In the genomic region with DNA sequence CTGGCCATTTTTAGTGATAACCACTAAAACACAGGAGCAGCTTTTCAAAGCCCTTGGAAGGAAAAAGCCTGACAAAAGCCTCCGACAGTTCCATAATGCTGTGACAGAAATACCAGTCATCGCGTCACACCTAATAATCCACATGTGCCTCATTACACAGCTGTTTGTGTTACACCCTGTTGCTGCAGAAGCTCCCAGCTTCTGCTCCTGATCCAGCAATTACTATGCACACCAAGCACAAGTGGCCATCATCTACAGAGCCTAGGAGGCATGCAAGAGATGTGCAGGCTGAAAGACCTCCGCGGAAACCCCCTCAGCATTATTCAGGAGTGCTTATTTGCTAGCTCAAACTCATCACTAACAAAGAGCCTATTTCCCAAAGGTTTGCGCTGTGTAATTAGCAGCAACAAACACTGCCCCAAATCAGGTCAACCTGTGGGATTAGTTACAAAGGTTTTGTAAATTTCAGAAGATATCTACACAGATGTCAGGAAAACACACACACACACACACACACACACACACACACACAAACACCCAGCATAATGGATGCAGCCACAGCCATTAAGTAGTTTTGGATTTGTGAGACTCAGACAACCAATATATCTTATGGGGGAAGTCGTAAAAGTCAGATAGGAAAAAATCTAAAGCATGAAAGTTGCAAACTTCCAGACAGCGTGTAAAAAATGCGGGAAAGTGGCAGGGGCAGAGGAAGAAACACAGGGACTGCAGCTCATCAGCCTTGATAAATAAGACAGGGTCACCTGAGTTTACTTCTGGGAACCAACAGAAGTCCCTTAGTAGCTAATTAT, we compare ENCODE assay signal across 16 mouse cellular contexts.
A peak's percentile ranks its signal among the peaks of the same experiment; 100 is the strongest.
DNase-seq lines count a peak whose midpoint lies in the region; ATAC-seq lines count a peak whose summit lies in the region.
"Had no signal": no experiment of that assay in that cellular context is flagged by ENCODE, and none has a peak within 500 bp of the region (broad histone marks: within the 10 kb centered on the region; RNA-seq: fewer than 3 reads in every experiment).

No protein-coding gene starts in this region.

- H3K4me1 ChIP-seq in forebrain, embryonic 14.5 days (ENCODE audit: control insufficient read depth, insufficient read depth, low read length) = peaks cover 12% of the 10 kb centered on the region; the same call in 1 of the 2 replicates
- peaks cover 7% of the 10 kb centered on the region; the same call in 1 of the 2 replicates for H3K4me1 ChIP-seq in forebrain, embryonic 16.5 days (replicated peaks; ENCODE audit: control insufficient read depth, insufficient read depth, low read length)
- H3K4me1 ChIP-seq in embryonic facial prominence, embryonic 14.5 days (ENCODE audit: control insufficient read depth, insufficient read depth, low read length) = peaks cover 15% of the 10 kb centered on the region
- peaks cover 47% of the 10 kb centered on the region for H3K4me1 ChIP-seq in midbrain, embryonic 13.5 days (replicated peaks)

- ATAC-seq in forebrain, embryonic 14.5 days = peak; percentile 45
- ATAC-seq in forebrain, embryonic 16.5 days = no peak
- ATAC-seq in embryonic facial prominence, embryonic 14.5 days (ENCODE audit: low read depth) = peak; percentile 31; the same call in 1 of the 2 replicates
- 0 out of 2 replicates have a peak, but pooled peaks have one; percentile 49 for ATAC-seq in midbrain, embryonic 13.5 days

- 0 out of 2 replicates have a peak overlapping the region, but pooled peaks have one; percentile 17 for H3K9ac ChIP-seq in forebrain, embryonic 14.5 days (ENCODE audit: low read length)
- no peak overlapping the region for H3K9ac ChIP-seq in forebrain, embryonic 16.5 days (replicated peaks; ENCODE audit: low read depth, low read length)
- H3K9ac ChIP-seq in embryonic facial prominence, embryonic 14.5 days (ENCODE audit: low read depth, low read length) = no peak overlapping the region
- no peak overlapping the region for H3K9ac ChIP-seq in midbrain, embryonic 13.5 days (replicated peaks)
- H3K9ac ChIP-seq: embryonic facial prominence, embryonic 12.5 days; heart, embryonic 13.5 days; liver, embryonic 14.5 days had no signal

- H3K9me3 ChIP-seq in forebrain, embryonic 14.5 days (replicated peaks; ENCODE audit: control insufficient read depth, low read length) = no peaks in the 10 kb centered on the region
- H3K9me3 ChIP-seq in forebrain, embryonic 16.5 days (ENCODE audit: control insufficient read depth, low read length) = no peaks in the 10 kb centered on the region
- 0 out of 2 replicates have a peak, but pooled peaks cover 3% of the 10 kb centered on the region for H3K9me3 ChIP-seq in embryonic facial prominence, embryonic 14.5 days (ENCODE audit: control insufficient read depth, low read length)
- H3K9me3 ChIP-seq in midbrain, embryonic 13.5 days = no peaks in the 10 kb centered on the region
- H3K9me3 ChIP-seq: embryonic facial prominence, embryonic 12.5 days; heart, embryonic 13.5 days had no signal

- 28% methylated on average over 9 of the region's 9 CpGs for WGBS in forebrain, embryonic 14.5 days
- WGBS in forebrain, embryonic 16.5 days = 29% methylated on average over 9 of the region's 9 CpGs
- WGBS in embryonic facial prominence, embryonic 14.5 days = 47% methylated on average over 9 of the region's 9 CpGs
- WGBS in midbrain, embryonic 13.5 days = 42% methylated on average over 9 of the region's 9 CpGs

- H3K27ac ChIP-seq in forebrain, embryonic 14.5 days (ENCODE audit: low read depth, low read length) = no peak overlapping the region
- H3K27ac ChIP-seq in forebrain, embryonic 16.5 days (ENCODE audit: low read length) = no peak overlapping the region
- no peak overlapping the region for H3K27ac ChIP-seq in embryonic facial prominence, embryonic 14.5 days (replicated peaks; ENCODE audit: low read depth, low read length)
- H3K27ac ChIP-seq in midbrain, embryonic 13.5 days = peak overlapping the region; percentile 30; the same call in 1 of the 2 replicates
- H3K27ac ChIP-seq: embryonic facial prominence, embryonic 12.5 days; heart, embryonic 13.5 days; liver, embryonic 14.5 days had no signal

- H3K36me3 ChIP-seq in forebrain, embryonic 14.5 days (ENCODE audit: control insufficient read depth, insufficient read depth, low read length) = no peaks in the 10 kb centered on the region
- no peaks in the 10 kb centered on the region for H3K36me3 ChIP-seq in forebrain, embryonic 16.5 days (ENCODE audit: control insufficient read depth, insufficient read depth)
- H3K36me3 ChIP-seq in embryonic facial prominence, embryonic 14.5 days (ENCODE audit: control insufficient read depth, insufficient read depth, low read length) = no peaks in the 10 kb centered on the region
- no peaks in the 10 kb centered on the region for H3K36me3 ChIP-seq in midbrain, embryonic 13.5 days
- H3K36me3 ChIP-seq: embryonic facial prominence, embryonic 12.5 days; heart, embryonic 13.5 days had no signal

- H3K4me3 ChIP-seq in forebrain, embryonic 14.5 days (ENCODE audit: low read depth, low read length) = no peak overlapping the region
- H3K4me3 ChIP-seq in forebrain, embryonic 16.5 days (replicated peaks; ENCODE audit: low read length) = no peak overlapping the region
- no peak overlapping the region for H3K4me3 ChIP-seq in embryonic facial prominence, embryonic 14.5 days (ENCODE audit: low read depth, low read length)
- no peak overlapping the region for H3K4me3 ChIP-seq in midbrain, embryonic 13.5 days (replicated peaks)
- H3K4me3 ChIP-seq: embryonic facial prominence, embryonic 12.5 days; heart, embryonic 13.5 days had no signal

- H3K4me2 ChIP-seq in forebrain, embryonic 14.5 days (ENCODE audit: low read length) = no peak overlapping the region
- no peak overlapping the region for H3K4me2 ChIP-seq in forebrain, embryonic 16.5 days (ENCODE audit: low read length)
- no peak overlapping the region for H3K4me2 ChIP-seq in embryonic facial prominence, embryonic 14.5 days (ENCODE audit: low read depth, low read length)
- no peak overlapping the region for H3K4me2 ChIP-seq in midbrain, embryonic 13.5 days (replicated peaks)
- H3K4me2 ChIP-seq: embryonic facial prominence, embryonic 12.5 days; heart, embryonic 13.5 days had no signal

- no peak for DNase-seq in forebrain, embryonic 14.5 days (ENCODE audit: low spot score)
- DNase-seq in kidney, postnatal 14 days = peak; percentile 24
- DNase-seq in kidney, adult 8-10 months = no peak
- no peak for DNase-seq in embryonic facial prominence, embryonic 14.5 days (ENCODE audit: low spot score)
- DNase-seq in layer of hippocampus, postnatal 36 days = no peak
- no peak for DNase-seq in adrenal gland, postnatal 25 days
- DNase-seq: adrenal gland, adult 2 months; B cell, adult 2 months; cerebellum, adult 8-10 months; lung, postnatal 4 days; right cerebral cortex, postnatal 25 days had no signal

- H3K27me3 ChIP-seq in forebrain, embryonic 14.5 days (replicated peaks; ENCODE audit: control insufficient read depth, insufficient read depth, low read length) = no peaks in the 10 kb centered on the region
- H3K27me3 ChIP-seq in forebrain, embryonic 16.5 days (replicated peaks; ENCODE audit: control insufficient read depth, insufficient read depth, low read length) = no peaks in the 10 kb centered on the region
- no peaks in the 10 kb centered on the region for H3K27me3 ChIP-seq in embryonic facial prominence, embryonic 14.5 days (replicated peaks; ENCODE audit: control insufficient read depth, insufficient read depth, low read length)
- H3K27me3 ChIP-seq in midbrain, embryonic 13.5 days = no peaks in the 10 kb centered on the region
- H3K27me3 ChIP-seq: embryonic facial prominence, embryonic 12.5 days; heart, embryonic 13.5 days had no signal
